Mouse (Mus musculus): ENCODE results near the gene Slc12a4.

DNA sequence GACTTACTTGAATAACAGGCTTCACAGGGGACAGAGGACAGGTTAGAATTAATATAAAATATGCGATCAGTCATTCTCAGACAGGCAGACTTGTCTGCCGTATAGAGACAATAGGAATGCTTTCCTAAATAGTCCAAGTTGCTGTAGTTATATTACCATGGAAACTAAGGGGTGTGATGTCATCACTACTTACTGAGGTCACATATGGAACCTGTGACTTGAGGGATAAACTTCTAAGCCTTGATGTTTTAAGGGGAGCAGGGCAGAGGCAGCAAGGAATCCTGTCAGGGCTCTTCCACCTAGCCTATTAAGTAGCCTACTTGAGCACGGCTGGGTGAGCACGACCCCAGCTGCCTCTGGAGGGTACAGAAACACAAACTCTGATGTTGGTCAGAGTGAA, 40.0 kb upstream of the Slc12a4 start, which contains the start of gene Dpep2nb:
- TF ChIP-seq CTCF (IDR thresholded peaks at IDR 0.05; ENCODE audit: extremely low read depth, insufficient read depth, low read length) (no peak), POLR2A (IDR thresholded peaks at IDR 0.05; ENCODE audit: extremely low read depth, insufficient read depth, low read length) (no peak)

Data from cortical plate, adult 2 months (tissue).